9 mouse cellular contexts compared by ENCODE assay signal in genomic region chr12:116484991-116485390, GRCm38 (mm10). TPM values are rescaled to one million over a fixed set of nuclear protein-coding genes. Genes with fewer than 3 reads are reported as not detected.
A peak's percentile ranks its signal among the peaks of the same experiment; 100 is the strongest.
DNase-seq lines count a peak whose midpoint lies in the region; ATAC-seq lines count a peak whose summit lies in the region.
"Had no signal": no experiment of that assay in that cellular context is flagged by ENCODE, and none has a peak within 500 bp of the region (broad histone marks: within the 10 kb centered on the region; RNA-seq: fewer than 3 reads in every experiment).

No protein-coding gene starts in this region.

- no peaks in the 10 kb centered on the region for H3K36me3 ChIP-seq in heart, embryonic 15.5 days
- H3K36me3 ChIP-seq in embryonic facial prominence, embryonic 13.5 days, result no peaks in the 10 kb centered on the region
- H3K36me3 ChIP-seq in hindbrain, embryonic 15.5 days, result no peaks in the 10 kb centered on the region
- no peaks in the 10 kb centered on the region for H3K36me3 ChIP-seq in midbrain, embryonic 16.5 days (ENCODE audit: control insufficient read depth, insufficient read depth, low read length)

- no peak for DNase-seq in heart, postnatal 4 days
- DNase-seq in retina, postnatal 1 day, result no peak
- no peak for DNase-seq in left cerebral cortex, postnatal 10 days (ENCODE audit: extremely low spot score in 1 of 2, low spot score in 2 of 2)
- no peak for DNase-seq in right cerebral cortex, postnatal 14 days

- WGBS in heart, embryonic 15.5 days, result 76% methylated on average over 8 of the region's 8 CpGs
- 77% methylated on average over 8 of the region's 8 CpGs for WGBS in embryonic facial prominence, embryonic 13.5 days
- WGBS in hindbrain, embryonic 15.5 days, result 80% methylated on average over 8 of the region's 8 CpGs
- 79% methylated on average over 8 of the region's 8 CpGs for WGBS in midbrain, embryonic 16.5 days

- peaks cover 34% of the 10 kb centered on the region for H3K27me3 ChIP-seq in heart, embryonic 15.5 days
- H3K27me3 ChIP-seq in embryonic facial prominence, embryonic 13.5 days, result peaks cover 32% of the 10 kb centered on the region
- H3K27me3 ChIP-seq in hindbrain, embryonic 15.5 days, result no peaks in the 10 kb centered on the region
- no peaks in the 10 kb centered on the region for H3K27me3 ChIP-seq in midbrain, embryonic 16.5 days (ENCODE audit: control insufficient read depth, insufficient read depth, low read depth, low read length)

- peak overlapping the region; percentile 97; the same call in 1 of the 2 replicates for H3K4me2 ChIP-seq in heart, embryonic 15.5 days
- peak overlapping the region; percentile 99 for H3K4me2 ChIP-seq in embryonic facial prominence, embryonic 13.5 days
- peak overlapping the region; percentile 84 for H3K4me2 ChIP-seq in hindbrain, embryonic 15.5 days
- peak overlapping the region; percentile 77 for H3K4me2 ChIP-seq in midbrain, embryonic 16.5 days (ENCODE audit: low read length)

- peaks cover 13% of the 10 kb centered on the region for H3K4me1 ChIP-seq in heart, embryonic 15.5 days (replicated peaks)
- peaks cover 9% of the 10 kb centered on the region for H3K4me1 ChIP-seq in embryonic facial prominence, embryonic 13.5 days
- H3K4me1 ChIP-seq in hindbrain, embryonic 15.5 days (replicated peaks), result peaks cover 25% of the 10 kb centered on the region
- peaks cover 22% of the 10 kb centered on the region for H3K4me1 ChIP-seq in midbrain, embryonic 16.5 days (ENCODE audit: control insufficient read depth, insufficient read depth, low read length)

- H3K9ac ChIP-seq in heart, embryonic 15.5 days, result no peak overlapping the region
- H3K9ac ChIP-seq in embryonic facial prominence, embryonic 13.5 days, result no peak overlapping the region
- H3K9ac ChIP-seq in hindbrain, embryonic 15.5 days, result peak overlapping the region; percentile 81; the same call in 1 of the 2 replicates
- H3K9ac ChIP-seq in midbrain, embryonic 16.5 days (ENCODE audit: low read depth, low read length), result peak overlapping the region; percentile 94

- H3K27ac ChIP-seq in heart, embryonic 15.5 days, result no peak overlapping the region
- no peak overlapping the region for H3K27ac ChIP-seq in embryonic facial prominence, embryonic 13.5 days
- H3K27ac ChIP-seq in hindbrain, embryonic 15.5 days (replicated peaks), result peak overlapping the region; percentile 94
- H3K27ac ChIP-seq in midbrain, embryonic 16.5 days (ENCODE audit: low read length), result peak overlapping the region; percentile 96

- H3K4me3 ChIP-seq in heart, embryonic 15.5 days, result 0 out of 2 replicates have a peak overlapping the region, but pooled peaks have one; percentile 55
- H3K4me3 ChIP-seq in embryonic facial prominence, embryonic 13.5 days, result peak overlapping the region; percentile 55; the same call in 1 of the 2 replicates
- peak overlapping the region; percentile 73 for H3K4me3 ChIP-seq in hindbrain, embryonic 15.5 days
- H3K4me3 ChIP-seq in midbrain, embryonic 16.5 days (ENCODE audit: low read depth, low read length), result peak overlapping the region; percentile 84

- no peaks in the 10 kb centered on the region for H3K9me3 ChIP-seq in heart, embryonic 15.5 days (replicated peaks)
- no peaks in the 10 kb centered on the region for H3K9me3 ChIP-seq in embryonic facial prominence, embryonic 13.5 days
- no peaks in the 10 kb centered on the region for H3K9me3 ChIP-seq in hindbrain, embryonic 15.5 days
- H3K9me3 ChIP-seq in midbrain, embryonic 16.5 days (replicated peaks; ENCODE audit: control insufficient read depth, low read length, poor library complexity, severe bottlenecking), result no peaks in the 10 kb centered on the region

- intact Hi-C loops in left cerebral cortex, postnatal 10 days (cut with DNase I), result loop anchor here (5.0 kb wide), 2 partner anchors 112 to 132 kb away; no protein-coding TSS in a partner anchor

- ATAC-seq in heart, embryonic 15.5 days (replicated peaks; ENCODE audit: insufficient number of reproducible peaks, insufficient read depth, low FRiP score, low read depth), result no peak
- no peak for ATAC-seq in embryonic facial prominence, embryonic 13.5 days (ENCODE audit: insufficient number of reproducible peaks, insufficient read depth, low FRiP score, low TSS enrichment, low read depth)
- peak; percentile 0; the same call in 1 of the 2 replicates for ATAC-seq in hindbrain, embryonic 15.5 days (ENCODE audit: low FRiP score, low read depth)
- no peak; the same call in 1 of the 2 replicates for ATAC-seq in midbrain, embryonic 16.5 days

RNA-seq across cellular contexts. Expression of gene Ptprn2, which starts 0.5 kb away (rescaled TPM):
- 0.13 and 0.24 TPM in 2 replicates for polyA plus RNA-seq in heart, embryonic 15.5 days (2015; fragmentation: Nextera tagmentation; extraction: Ambion mirVana)
- under 1 TPM; 0.29 to 0.34 TPM for total RNA-seq in heart, postnatal 4 days (2021)
- 0.08 and 0.15 TPM in 2 replicates for polyA plus RNA-seq in embryonic facial prominence, embryonic 13.5 days (2015; fragmentation: Nextera tagmentation; extraction: Ambion mirVana)
- 14.7 and 15.2 TPM in 2 replicates for polyA plus RNA-seq in hindbrain, embryonic 15.5 days (2015; fragmentation: Nextera tagmentation; extraction: Ambion mirVana)
- 15.6 and 17.6 TPM in 2 replicates for polyA plus RNA-seq in midbrain, embryonic 16.5 days (2015; fragmentation: Nextera tagmentation; extraction: Ambion mirVana)
- 100 to 1,000 TPM; 331 to 341 TPM for total RNA-seq in left cerebral cortex, postnatal 10 days (2021)
- total RNA-seq: hematopoietic stem cell, adult 5-6 weeks had no signal

Comparison
In these comparisons a context has a peak if more than half of its experiments do, and no peak if none do; other contexts are left out.
1. H3K27ac ChIP-seq: peak in hindbrain, embryonic 15.5 days (single experiment) and midbrain, embryonic 16.5 days (single experiment); none in heart, embryonic 15.5 days (single experiment) and embryonic facial prominence, embryonic 13.5 days (single experiment).
2. H3K9ac ChIP-seq: peak in hindbrain, embryonic 15.5 days (single experiment) and midbrain, embryonic 16.5 days (single experiment); none in heart, embryonic 15.5 days (single experiment) and embryonic facial prominence, embryonic 13.5 days (single experiment).
3. RNA of gene Ptprn2, which starts 0.5 kb away (polyA plus RNA-seq): 15.6 to 17.6 TPM in midbrain, embryonic 16.5 days and 14.7 to 15.2 TPM in hindbrain, embryonic 15.5 days; 0.13 to 0.24 TPM in heart, embryonic 15.5 days and 0.08 to 0.15 TPM in embryonic facial prominence, embryonic 13.5 days; every median in the first group is over 10 times any median in the second.
4. Peak in every context shown above with its lines, with median percentiles within 50 percentile points of each other: H3K4me2 ChIP-seq and H3K4me3 ChIP-seq.